Mouse (Mus musculus) liver, embryonic 14.5 days (tissue): ENCODE data around the gene Shank1.

Experiments used
- CTCF ChIP-seq: IDR thresholded peaks from 2 replicates; pipeline ENCODE4 v1.5.1; 2016; ENCODE audit warnings: antibody characterized with exemption, low read depth, control low read depth
- EP300 ChIP-seq: IDR thresholded peaks from 2 replicates; pipeline ENCODE4 v1.6.1; 2016; ENCODE audit warnings: antibody characterized with exemption, low read depth

- TF ChIP-seq CTCF: no peak
- TF ChIP-seq EP300: no peak
Measured at GRCm38 (mm10) chr7:44272546-44272945, 37.5 kb upstream of the Shank1 start.
